Mouse (Mus musculus): Measurements from ENCODE around the gene Atp6v0a4.

The Atp6v0a4 gene

DNA sequence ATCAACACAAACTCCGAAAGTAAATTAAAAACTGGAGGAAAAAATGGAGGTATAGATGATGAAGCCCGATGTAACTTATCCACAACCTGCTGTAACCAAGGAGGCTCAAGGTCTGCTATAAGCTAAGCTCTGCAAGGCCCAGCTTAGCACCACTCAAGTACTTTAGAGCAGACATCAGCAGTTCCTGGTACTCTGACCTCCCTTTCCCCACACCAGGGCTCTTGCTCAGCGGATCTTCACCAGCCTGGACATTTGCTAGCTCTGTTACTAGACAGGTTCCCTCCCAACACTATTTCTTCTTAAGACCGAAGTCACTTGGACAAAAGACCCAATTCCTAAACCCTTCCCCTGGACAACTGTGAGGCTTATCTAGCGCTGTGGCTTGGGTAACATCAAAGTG is 496 bp upstream of the Atp6v0a4 start:
- DNase-seq (ENCODE audit: low spot score) = no peak

DNA sequence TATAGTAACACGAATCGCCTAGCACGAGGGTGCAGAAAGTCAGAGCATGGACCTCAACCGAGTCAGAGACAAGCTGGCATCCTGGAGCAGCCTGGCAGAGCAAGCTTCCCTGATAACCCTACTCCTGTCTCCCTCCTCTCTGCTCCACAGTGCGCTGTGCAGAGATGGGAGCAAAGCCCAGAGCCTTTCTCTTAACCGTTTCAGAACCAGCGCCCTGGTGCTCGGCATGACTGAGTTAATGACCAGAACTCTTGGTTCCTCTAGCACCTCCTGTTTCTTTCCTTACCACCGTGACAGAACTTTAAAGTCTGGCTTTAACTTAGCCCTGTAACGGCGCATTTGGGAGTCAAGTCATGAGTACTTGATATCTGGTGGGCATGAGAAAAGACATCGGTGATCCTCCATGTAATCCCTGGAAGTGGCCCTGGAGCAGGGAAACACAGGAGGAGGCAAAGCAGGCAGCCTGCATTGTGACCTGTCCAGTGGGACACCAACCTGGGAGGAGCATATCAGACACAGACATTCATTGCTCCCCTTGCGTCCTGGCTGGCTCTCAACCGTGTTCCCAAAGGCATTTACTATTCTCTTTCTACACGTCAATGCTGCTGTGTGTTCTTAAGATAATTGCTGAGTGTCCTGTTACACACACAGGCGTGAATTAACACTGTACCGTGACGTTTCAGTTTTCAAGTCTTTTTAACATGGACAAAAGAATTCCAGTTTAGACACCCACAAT is 747 bp downstream of the Atp6v0a4 start:
- no peak for DNase-seq (ENCODE audit: low spot score)

DNA sequence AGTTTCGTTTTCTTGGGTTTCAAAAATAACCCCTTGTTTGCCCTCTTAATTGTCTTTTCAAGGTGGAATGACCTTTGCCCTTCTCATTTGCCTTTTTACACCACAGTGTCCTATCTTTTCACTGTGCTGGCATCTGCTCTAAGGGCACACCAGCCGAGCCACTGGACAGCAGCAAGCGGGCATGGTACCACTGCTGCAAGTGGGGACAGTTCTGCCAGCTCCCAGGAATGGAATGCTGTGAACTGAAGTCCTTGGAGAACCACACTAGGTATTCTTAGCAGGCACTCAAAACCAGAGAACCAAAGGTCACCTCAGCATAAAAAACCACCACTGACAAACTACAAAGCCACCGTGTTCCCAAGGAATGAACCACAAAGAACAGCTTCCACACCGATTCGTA is 1.6 kb downstream of the Atp6v0a4 start:
- DNase-seq (ENCODE audit: low spot score) = no peak

DNA sequence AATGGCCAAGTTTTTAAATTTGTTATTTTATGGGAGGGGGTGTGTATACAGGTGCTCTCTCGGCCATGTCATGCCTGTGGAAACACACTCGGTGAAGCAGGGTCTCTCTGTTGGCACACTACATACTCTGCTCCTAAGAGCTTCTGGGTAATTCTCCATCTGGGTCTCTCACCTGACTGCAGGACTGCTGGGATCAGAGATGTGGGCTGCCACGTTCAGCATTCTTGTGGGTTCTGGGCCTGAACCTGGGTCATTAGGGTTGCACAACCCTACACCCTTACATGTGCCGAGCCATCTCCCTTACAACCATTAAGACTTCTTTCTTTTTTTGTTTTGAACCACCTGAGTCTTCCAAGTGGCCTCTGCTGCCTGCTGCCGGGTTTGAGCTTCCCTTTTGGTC is 2.5 kb downstream of the Atp6v0a4 start:
- no peak for DNase-seq (ENCODE audit: low spot score)

DNA sequence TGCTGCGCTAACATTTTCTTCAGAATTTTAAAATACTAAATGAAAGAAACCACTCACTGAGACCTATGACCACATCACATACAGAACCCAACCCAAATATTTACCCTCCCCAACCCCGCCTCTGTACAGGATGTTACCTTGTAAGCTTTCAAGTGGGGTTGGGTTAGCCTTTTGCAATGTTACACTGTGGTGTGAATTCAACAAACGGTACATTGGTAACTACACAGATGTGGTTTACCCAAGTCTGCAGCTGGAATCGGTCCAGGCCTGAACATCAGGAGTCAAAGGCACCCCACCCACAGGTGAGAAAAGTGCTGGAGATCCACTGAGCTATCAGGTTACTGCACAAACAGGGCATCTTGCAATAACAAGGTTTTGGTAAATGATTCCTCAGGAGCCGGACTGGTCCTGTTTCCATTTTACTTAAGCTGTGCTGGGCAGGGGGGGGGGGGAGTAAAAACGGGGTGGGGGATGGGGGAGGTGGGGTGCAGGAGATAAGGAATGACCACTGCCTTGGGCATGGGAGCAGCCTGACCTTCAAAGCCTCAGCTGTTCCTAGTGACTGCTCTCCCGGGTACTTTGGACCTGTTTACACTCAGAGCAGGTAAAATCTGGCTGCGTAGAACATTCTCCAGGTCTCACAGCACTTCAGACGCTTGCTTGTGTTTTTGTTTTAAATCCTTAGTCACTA is 3.6 kb downstream of the Atp6v0a4 start:
- DNase-seq (ENCODE audit: low spot score) = no peak

DNA sequence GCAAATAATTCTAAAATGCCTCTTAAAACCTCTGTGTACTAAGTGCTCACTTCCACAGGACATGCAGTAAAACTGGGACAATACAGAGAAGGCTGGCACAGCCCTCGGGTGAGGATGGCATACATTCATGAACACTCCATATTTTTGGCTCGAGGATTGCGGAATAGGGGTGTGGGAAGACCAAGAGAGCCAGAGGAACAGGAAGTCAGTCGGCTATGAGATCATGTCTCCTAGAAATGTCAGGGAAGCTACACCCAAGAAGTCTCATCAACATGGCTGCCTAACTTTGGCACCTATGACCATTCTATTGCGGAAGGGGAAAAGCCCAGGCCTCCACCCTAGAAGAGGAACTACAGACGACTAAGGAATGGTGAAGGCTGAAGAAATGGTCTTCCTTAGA is 6.0 kb downstream of the Atp6v0a4 start:
- no peak for DNase-seq (ENCODE audit: low spot score)

DNA sequence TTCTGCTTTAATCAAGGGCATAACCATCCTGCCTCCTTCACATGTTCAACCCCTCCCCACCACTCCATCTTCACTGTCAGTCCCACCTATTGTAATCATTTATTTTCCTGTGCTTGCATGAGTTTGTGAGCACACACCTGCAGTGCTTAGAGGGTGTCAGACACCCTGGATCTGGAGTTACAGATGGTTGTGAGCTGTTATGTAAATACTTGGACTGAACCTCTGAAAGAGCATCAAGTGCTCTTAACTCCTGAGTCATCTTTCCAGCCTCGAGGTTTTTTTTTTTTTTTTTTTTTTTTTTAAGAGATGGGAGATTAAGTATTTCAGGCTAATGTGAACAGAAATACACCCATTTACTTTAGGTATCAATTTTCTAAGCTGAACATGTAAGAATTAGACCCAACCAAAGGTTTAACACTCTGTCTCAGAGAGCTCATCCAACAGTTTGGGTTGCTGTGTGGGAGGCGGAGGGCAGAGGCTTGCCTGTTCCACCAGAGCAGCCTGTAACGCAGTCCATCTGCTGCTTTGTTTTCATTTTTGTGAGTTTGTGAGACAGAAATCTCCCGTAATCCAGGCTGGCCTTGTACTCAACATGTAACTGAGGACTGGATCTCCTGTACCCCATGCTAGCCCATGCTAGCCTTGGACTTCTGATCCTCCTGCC is 8.1 kb downstream of the Atp6v0a4 start:
- DNase-seq (ENCODE audit: low spot score) = no peak

DNA sequence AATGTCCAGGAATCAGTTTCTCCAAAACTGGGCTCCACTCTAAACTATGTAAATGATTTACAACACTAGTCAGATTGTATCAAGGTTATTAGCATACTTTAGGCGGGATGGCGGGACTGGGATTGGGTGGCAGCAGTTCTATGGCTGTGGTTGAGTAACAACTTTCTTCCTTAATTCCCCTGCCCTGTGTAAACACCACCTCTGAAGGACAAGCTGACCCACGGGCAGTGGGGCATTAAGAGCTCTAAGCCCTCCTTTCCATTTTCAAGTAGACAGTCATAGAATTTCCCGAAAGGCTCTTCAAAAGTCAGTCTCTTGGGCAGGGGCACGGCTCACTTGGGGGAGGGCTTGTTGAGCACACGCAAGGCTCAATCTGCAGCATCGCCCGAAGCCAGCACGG is 13.5 kb downstream of the Atp6v0a4 start:
- DNase-seq (ENCODE audit: low spot score) = no peak

DNA sequence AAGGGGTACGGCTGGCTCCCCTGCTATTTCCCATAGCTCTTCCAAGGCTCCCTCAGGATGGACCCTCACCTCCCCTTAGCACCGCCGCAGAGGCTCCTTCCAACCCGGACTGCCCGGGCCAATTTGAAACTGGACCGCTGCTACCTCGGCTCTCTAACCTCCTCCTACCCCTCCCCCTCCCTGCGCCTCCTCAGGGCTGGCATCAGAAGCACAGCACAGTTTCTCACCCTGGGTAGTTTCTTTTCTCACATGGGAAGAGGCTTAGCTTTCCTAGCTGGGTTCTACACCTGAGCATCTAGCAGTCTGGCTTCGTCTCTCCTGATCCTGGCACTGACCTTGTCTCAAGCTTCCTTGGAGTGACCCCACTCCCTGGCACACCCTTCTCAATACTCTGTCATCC is 14.5 kb downstream of the Atp6v0a4 start:
- no peak for DNase-seq (ENCODE audit: low spot score)

DNA sequence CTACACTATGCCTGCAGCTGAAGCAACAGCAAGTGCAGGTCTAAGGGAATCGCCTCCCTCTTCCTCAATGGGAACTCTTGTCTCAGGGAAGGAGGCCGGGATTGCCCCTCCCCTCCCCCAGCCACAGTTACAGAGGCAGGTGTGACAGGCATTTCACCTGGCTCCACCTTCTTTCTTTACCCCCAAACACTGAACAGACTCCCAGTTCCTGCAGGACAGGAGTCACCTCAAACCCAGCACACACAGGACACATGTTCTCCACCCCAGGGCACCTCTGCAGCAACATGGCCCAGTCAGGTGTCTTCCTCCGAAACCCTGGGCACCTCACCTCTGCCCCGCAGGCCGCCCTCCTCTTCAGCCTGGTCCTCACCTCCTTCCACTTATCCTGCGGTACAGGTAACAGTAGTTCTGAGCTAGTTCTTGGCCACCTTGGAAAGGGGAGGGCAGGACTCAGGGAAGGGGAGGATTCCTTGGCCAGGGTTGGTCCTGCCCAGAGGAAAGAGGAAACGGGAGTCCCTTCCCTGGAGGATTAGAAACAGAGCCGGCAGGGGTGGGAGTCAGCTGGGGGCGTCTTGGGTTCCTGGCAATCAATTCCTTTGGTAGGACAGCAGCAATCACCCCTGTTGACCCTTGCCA is 15.1 kb downstream of the Atp6v0a4 start, which contains the start of gene Tmem213:
Gene Tmem213, plus strand, starts transcription at position 96 of the 636 bp plus-strand sequence.
- DNase-seq (ENCODE audit: low spot score) = no peak

DNA sequence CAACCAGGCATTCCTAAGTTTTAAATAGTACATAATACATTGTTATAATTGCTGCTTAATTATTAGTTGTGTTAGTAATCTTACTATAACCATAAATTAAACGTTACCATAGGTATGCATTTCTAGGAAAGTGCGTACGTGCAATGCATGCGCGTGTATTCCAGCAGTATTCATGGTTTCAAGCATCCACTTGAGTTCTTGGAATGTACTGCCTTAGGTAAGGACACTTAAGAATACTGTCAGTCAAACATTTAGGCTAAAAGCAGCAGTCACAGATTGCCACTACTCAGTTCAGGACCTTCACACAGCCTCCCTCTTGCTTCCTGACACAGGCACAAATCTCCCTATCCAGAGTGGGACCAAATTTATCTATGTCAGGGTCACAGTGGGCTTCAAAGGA is 15.9 kb downstream of the Atp6v0a4 start:
- DNase-seq (ENCODE audit: low spot score) = no peak

DNA sequence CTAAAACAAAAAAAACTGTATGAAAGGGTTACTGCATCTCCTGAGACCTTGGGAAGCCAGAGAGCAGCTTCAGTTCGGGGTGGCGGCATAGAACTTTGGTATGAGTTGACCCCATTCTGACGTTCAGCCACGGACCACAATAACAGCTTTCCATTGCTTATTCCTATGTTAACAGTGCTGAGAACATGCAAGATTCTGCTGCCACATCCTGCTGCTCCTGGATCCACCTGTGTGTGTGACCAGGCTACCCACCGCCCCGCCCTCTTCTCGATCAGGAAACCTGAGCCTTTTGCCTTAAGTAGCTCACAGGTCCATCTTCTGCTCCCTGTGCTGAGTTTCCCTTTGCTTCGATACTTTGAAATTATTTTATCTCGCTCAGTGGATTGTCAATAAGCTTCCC is 18.5 kb downstream of the Atp6v0a4 start:
- DNase-seq (ENCODE audit: low spot score) = no peak

DNA sequence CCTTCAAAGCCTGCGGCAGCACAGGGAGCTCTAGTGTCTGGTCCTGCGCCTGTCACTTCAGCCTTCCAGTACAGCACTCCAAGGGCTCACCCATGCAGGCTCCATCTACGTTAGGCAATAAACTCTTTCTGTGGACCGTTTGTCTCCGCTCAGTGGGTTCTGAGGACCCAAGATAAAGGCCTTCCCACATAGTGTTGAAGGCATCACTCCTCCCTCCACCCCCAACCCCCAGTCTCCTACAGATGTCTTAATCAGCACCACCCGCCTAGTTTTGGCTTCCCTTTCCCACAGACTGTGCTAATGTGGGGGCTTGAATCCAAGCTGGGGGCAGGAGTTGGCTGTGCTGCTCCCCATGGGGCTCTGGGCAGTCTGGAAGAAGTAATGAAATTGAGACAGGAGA is 20.6 kb downstream of the Atp6v0a4 start:
- DNase-seq (ENCODE audit: low spot score) = no peak

DNA sequence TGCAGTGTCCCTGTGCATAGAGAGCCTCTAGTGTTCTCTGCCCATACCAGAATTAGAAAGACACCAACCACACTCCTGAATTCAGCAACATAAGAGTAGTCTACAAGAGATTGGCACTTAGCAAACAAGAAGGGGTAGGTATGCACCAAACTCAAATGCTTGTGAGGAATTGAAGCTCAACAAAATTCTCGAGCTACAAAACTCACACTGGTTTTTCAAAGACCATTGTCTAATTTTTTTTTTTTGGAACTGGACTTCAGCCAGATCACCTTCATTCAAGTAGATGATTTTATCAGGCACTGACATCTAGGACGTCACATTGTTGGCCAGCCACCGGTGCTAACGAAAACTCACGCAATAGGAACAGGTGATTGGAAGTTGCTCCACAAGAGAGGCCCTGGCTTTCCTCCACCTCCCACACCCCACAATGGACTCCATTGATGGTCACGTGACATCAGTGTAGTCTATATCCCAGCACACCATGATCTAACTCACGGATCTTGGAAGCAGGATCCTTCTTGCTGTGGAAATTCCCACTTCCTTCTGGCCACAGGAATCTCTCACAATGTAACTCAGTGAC is 22.1 kb downstream of the Atp6v0a4 start:
- no peak for DNase-seq (ENCODE audit: low spot score)

DNA sequence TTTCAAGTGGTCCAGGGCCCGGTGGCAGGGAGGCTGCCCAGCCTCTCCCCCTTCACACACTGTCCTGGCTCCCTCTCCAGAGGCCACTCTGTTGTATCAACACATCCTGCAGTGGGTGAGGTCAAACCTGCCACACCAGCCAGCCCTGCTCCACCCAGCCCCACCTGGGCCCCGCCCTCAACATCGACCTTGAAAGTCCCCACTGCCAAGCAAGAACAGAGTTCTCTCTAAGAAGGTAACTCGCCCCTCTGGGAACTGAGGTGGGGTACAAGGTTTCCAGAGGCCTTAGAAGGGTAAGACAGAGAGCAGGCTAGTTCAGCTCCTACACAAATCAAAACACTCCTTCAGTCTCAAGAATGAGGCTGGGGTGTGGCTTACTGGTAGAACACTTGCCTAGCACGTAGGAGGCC is 27.4 kb downstream of the Atp6v0a4 start:
- DNase-seq (ENCODE audit: low spot score) = no peak

DNA sequence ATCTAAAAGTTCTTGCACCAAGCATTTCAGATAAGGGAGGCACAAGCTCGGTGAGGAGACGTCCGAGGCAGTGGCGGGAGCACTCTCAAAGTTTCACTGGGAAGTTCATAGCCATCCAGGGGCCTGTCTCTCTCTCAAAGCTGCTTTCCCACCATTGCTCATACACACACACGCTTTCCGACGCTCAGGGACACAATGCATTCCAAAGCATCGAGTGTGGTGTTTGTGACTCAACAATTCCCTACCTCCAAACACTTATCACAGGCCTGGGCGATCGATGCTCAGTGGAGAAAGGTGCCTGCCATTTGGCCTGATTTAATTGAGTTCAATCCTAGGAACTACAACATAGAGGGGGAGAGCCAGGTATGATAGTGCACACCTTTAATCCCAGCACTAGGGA is 29.7 kb downstream of the Atp6v0a4 start:
- DNase-seq (ENCODE audit: low spot score) = no peak

DNA sequence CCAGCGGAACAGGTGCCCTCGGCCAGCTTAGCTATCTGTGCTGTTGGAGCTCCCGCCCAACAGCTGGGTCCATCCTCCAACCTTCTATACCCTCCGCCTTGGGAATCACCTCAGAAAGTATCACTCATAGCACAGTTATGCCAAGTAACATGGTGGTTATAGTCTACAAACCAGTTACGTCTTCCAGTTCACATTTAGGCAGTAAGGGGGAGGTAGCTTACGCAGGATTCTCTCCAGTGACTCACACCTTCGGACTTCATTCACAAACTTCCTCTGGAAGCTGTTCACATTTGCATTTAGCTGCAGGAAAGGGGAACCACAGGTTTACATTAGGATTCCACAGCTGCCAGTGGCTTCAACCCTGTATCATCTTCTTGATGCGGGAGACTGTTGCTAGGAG is 31.8 kb downstream of the Atp6v0a4 start:
- no peak for DNase-seq (ENCODE audit: low spot score)

DNA sequence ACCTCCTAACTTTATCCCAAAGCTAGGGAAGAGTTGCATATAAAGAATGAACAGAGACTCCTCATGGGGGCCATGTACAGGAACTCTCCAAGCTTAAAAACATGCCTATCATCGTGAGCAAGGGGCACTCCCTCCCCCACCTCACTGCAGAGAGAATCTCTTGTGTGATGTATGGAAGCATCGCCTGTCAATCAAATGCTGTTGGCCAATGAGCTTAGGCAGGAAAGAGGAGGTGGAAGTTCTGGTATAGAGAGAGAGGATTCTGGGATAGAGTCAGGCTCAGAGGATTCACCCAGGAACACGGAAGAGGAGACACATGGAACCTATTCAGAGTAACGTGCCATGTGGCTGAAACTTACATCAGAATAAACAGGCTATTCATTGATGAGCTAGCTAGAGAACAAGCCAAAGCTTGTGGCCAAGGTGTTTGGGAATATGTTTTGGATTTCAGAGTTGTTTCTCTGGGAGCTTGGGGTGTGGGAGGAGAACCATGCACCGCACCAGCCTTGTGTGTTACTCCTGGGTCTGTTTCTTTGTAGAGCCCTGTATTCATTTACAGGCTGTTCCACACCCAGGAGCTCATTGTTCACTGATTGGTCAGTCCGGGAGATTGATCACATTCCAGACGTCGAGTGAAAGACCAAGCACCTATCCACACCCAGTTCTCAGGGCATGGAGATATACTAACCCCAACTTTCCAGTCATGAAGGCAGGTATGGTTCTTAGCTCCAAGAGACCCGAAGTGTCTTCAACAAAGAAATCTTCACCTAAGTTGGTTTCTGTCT is 37.0 kb downstream of the Atp6v0a4 start:
- no peak for DNase-seq (ENCODE audit: low spot score)

DNA sequence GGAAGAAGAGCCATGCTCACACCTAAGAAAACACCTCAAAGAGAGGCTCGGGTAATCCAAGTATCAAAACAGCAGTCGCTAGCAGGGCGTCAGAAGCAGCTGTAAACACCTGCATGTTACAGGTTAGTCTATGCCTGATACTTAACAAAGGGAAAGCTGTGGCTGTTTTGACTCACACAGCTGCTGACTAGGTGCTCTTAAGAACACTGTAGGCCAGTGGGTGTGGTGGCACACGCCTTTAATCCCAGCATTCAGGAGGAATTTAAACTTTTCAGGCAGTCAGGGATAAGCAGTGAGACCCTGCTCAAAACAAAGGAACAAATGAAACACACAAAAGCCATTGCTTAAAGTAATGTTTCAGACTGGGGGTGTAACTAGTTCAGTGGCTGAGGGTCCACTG is 41.2 kb downstream of the Atp6v0a4 start:
- DNase-seq (ENCODE audit: low spot score) = no peak

DNA sequence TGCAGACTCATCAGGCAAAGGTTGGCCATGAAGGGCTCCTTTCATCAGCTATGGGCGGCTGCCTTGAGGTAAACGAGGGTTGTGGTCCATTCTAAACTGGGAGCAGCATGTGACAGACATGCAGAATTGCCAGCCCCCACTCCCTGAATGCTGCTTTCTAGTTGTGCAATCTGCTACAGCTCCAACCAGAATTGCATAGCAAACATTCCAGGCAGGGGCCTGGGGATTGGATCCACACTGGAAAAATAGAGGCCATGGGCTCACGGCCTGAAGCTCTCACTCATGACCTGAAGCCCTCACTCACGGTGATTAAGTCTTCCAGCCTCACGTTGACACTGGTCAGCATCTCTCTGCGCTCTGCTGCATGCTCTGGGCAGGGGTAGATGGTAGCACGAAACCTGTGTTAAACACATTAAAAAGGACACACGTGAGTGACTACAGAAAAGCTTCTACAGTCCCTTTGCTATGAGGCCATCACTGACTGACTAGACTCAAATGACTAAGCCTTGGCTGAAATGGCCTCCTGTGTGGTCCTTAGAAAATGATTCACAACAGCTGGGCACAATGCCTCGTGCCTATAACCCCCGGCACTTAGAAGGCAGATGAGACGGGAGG is 42.6 kb downstream of the Atp6v0a4 start:
- DNase-seq (ENCODE audit: low spot score) = no peak

DNA sequence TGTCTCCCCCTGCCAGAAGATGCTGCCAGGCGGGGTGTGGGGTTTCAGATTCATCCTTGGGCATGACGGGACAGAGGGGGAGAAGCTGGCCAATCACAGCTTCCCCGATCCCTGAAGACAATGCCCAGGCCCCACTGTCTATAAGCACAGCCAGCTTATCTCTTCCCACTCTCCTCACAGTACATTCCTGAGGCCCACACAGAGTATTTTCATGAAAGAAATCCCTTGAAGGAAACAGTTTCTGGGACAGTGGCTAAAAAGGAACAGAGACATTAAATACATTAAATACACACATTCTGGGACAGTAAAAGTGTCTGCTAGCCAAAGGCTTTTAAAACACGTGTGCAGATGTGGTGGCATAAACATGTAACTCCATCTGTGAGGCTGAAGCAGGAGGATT is 44.0 kb downstream of the Atp6v0a4 start:
- no peak for DNase-seq (ENCODE audit: low spot score)
